Mouse (Mus musculus): ENCODE data around the gene B4galt3.

DNA sequence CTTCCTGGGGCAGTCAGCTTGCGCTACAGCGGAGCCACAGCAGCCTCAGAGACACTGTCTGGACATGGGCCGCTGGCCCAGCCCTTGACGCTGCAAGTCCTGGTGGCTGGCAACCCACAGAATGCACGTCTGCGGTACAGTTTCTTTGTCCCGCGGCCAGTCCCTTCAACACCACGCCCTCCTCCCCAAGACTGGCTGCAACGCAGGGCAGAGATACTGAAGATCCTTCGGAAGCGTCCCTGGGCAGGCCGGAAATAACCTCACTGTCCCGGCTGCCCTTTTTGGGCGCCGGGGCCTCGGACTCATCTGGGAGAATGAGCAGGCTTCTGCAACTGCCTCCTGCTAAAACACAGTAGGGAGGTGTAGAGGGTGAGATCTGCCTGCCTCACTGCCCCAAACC lies 11.2 kb upstream of the B4galt3 start:
- no peak for TF ChIP-seq CTCF (IDR thresholded peaks at IDR 0.05; ENCODE audit: low read depth)
- TF ChIP-seq EP300 (optimal IDR thresholded peaks at IDR 0.05) = no peak

All from stomach, postnatal 0 days (tissue).